Mouse (Mus musculus): ENCODE measurements around the gene Gfm1.

DNA sequence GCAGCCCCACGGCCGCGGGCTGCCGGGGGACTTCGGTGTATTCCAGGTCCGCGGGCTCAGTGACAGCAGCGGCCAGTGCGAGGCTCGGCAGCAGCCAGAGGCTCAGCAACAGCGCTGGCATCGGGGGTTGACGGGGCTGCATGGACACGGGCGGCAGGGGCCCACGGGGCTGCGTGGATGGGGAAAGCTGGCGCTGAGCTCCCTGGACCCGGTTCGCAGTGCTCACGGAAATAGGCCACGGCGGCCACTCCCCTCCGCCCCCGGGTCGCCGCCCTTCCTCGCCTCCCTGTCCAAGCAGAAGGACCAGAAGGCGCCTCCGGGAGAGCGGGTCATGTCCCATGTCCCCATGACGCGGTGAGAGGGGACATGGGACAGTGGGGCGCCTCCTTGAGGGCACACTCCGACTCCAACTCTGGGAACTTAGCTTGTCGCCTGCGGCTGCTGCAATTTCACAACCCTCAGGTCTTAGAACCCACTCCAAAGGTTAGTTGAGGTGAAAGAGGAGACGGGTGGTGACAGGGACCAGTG is 85.4 kb downstream of the Gfm1 start, which contains the start of gene Rarres1:
- TF ChIP-seq CTCF (IDR thresholded peaks at IDR 0.05; ENCODE audit: low read depth, low read length) (peak; percentile 12), POLR2A (IDR thresholded peaks at IDR 0.05; ENCODE audit: insufficient read depth, low read length) (no peak)
